Mouse (Mus musculus) thymus, adult 2 months (tissue): ENCODE results near the gene Cldn7. TPM values are rescaled to one million over a fixed set of nuclear protein-coding genes. Genes with fewer than 3 reads are reported as not detected.
"Not testable (repeated sequence)": the region's sequence is repeated elsewhere in the genome, so short reads cannot be mapped to it uniquely, and the experiment has no call there.

ENCODE experiments used
- DNase-seq: peaks from one replicate; pipeline ENCODE4 v3.0.0; 2021
- H3K27ac ChIP-seq: fragments of 200-500 bp; 2 replicates; pipeline ENCODE4 v1.5.1; 2012; ENCODE audit warnings: low read length, control low read depth; ENCODE audit not compliant: control insufficient read depth, insufficient read depth
- H3K27me3 ChIP-seq: fragments of 200-500 bp; 2 replicates; pipeline ENCODE4 v1.6.1; 2012; ENCODE audit warnings: mild to moderate bottlenecking, low read length, moderate library complexity, mixed read lengths; ENCODE audit not compliant: control insufficient read depth, insufficient read depth
- H3K36me3 ChIP-seq: fragments of 200-500 bp; 2 replicates; pipeline ENCODE4 v1.6.1; 2012; ENCODE audit warnings: mild to moderate bottlenecking, low read length, moderate library complexity; ENCODE audit not compliant: control insufficient read depth, insufficient read depth
- H3K4me1 ChIP-seq: fragments of 200-500 bp; replicated peaks from 2 replicates; pipeline ENCODE4 v1.6.1; 2012; ENCODE audit warnings: low read length; ENCODE audit not compliant: control insufficient read depth, insufficient read depth
- H3K4me3 ChIP-seq: fragments of 200-500 bp; 2 replicates; pipeline ENCODE4 v1.5.1; 2012; ENCODE audit warnings: mild to moderate bottlenecking, low read length, control low read depth, moderate library complexity; ENCODE audit not compliant: control insufficient read depth, insufficient read depth
- CTCF ChIP-seq: fragments of 200-500 bp; IDR thresholded peaks from 2 replicates; pipeline ENCODE4 v1.5.1; 2012; ENCODE audit warnings: mild to moderate bottlenecking, control low read depth, low read length, moderate library complexity, borderline replicate concordance; ENCODE audit not compliant: control insufficient read depth, poor library complexity, insufficient read depth; ENCODE audit errors: extremely low read depth
- POLR2A ChIP-seq: fragments of 200-500 bp; IDR thresholded peaks from 2 replicates; pipeline ENCODE4 v1.6.1; 2012; ENCODE audit warnings: mild to moderate bottlenecking, low read length, control low read depth, moderate library complexity; ENCODE audit not compliant: control insufficient read depth, poor library complexity, insufficient read depth; ENCODE audit errors: extremely low read depth
- WGBS: fragments of 180-500 bp; shearing (Covaris S2); methylation state at CpG from one replicate; pipeline ENCODE4 v1.1.7; 2018; 5-methylcytosine and 5-hydroxymethylcytosine counted together
- polyA plus RNA-seq: library from polyadenylated mRNA; depleted of rRNA; stranded (reverse); fragments of >200 nt; gene quantifications from 2 replicates; pipeline ENCODE4 v1.2.3, GENCODE M21; 2012; rRNA removed

The Cldn7 gene
- polyA plus RNA-seq, result 6.0 and 6.5 TPM in 2 replicates

GRCm38 (mm10) chr11:69964650-69965270 is at the start of gene Cldn7:
Gene Cldn7, plus strand, starts transcription at chr11:69964779.
- Histone ChIP-seq H3K4me1 (peaks cover 7% of the 10 kb centered on the region; the same call in 1 of the 2 replicates), H3K27ac (no peak within 1 kb of the TSS), H3K36me3 (no peaks in the 10 kb centered on the region), H3K4me3 (no peak within 1 kb of the TSS), H3K27me3 (peaks cover 18% of the 10 kb centered on the region; the same call in 1 of the 2 replicates)
- no peak for TF ChIP-seq POLR2A
- TF ChIP-seq CTCF, result no peak
- no peak for DNase-seq
- 38% methylated on average over 24 of the region's 24 CpGs for WGBS

- Histone ChIP-seq H3K36me3 (peaks cover 33% of the 10 kb centered on the region), H3K4me1 (peaks cover 28% of the 10 kb centered on the region)
- 44% methylated on average over 9 of the region's 9 CpGs for WGBS
These were observed 49.6 kb upstream of the Cldn7 start for GRCm38 (mm10) chr11:69914917-69915430.

GRCm38 (mm10) chr11:69915667-69916627 is 48.6 kb upstream of the Cldn7 start:
- 87% methylated on average over 5 of the region's 5 CpGs for WGBS
- Histone ChIP-seq H3K36me3 (peaks cover 33% of the 10 kb centered on the region), H3K4me1 (peaks cover 28% of the 10 kb centered on the region), H3K27me3 (no peaks in the 10 kb centered on the region), H3K27ac (no peak overlapping the region), H3K4me3 (no peak overlapping the region)
- TF ChIP-seq CTCF, result no peak
- no peak for TF ChIP-seq POLR2A
- DNase-seq, result no peak

More at GRCm38 (mm10) chr11:69914917-69915430, 49.6 kb upstream of the Cldn7 start:
- Histone ChIP-seq H3K4me3 (no peak overlapping the region), H3K27ac (no peak overlapping the region), H3K27me3 (no peaks in the 10 kb centered on the region)
- TF ChIP-seq POLR2A (no peak), CTCF (no peak)
- no peak for DNase-seq

GRCm38 (mm10) chr11:69916652-69917378 is 47.8 kb upstream of the Cldn7 start:
- 75% methylated on average over 7 of the region's 7 CpGs for WGBS
- Histone ChIP-seq H3K4me1 (peaks cover 28% of the 10 kb centered on the region), H3K36me3 (peaks cover 33% of the 10 kb centered on the region)
- H3K27me3 ChIP-seq, DNase-seq, H3K27ac ChIP-seq, H3K4me3 ChIP-seq: not testable (repeated sequence)

- peaks cover 28% of the 10 kb centered on the region for H3K4me1 ChIP-seq
- H3K4me3 ChIP-seq, result no peak overlapping the region
- no peaks in the 10 kb centered on the region for H3K27me3 ChIP-seq
- H3K27ac ChIP-seq, result no peak overlapping the region
- DNase-seq, result no peak
- 93% methylated on average over 8 of the region's 8 CpGs for WGBS
- no peak for TF ChIP-seq POLR2A
- TF ChIP-seq CTCF, result no peak
- peaks cover 33% of the 10 kb centered on the region for H3K36me3 ChIP-seq
These were observed 47.1 kb upstream of the Cldn7 start for GRCm38 (mm10) chr11:69917379-69917948.

GRCm38 (mm10) chr11:69918118-69918517 is 46.5 kb upstream of the Cldn7 start:
- Histone ChIP-seq H3K27ac (no peak overlapping the region), H3K36me3 (peaks cover 33% of the 10 kb centered on the region), H3K4me3 (no peak overlapping the region), H3K27me3 (no peaks in the 10 kb centered on the region), H3K4me1 (peaks cover 26% of the 10 kb centered on the region)
- TF ChIP-seq POLR2A (no peak), CTCF (no peak)
- WGBS, result 89% methylated on average over 5 of the region's 5 CpGs
- DNase-seq, result no peak
